Mouse (Mus musculus): ENCODE results near the gene Mc3r.

Gene Mc3r

GRCm38 (mm10) chr2:172256418-172256817 lies 8.1 kb downstream of the Mc3r start:
- DNase-seq (ENCODE audit: low spot score): no peak

GRCm38 (mm10) chr2:172256956-172257355 lies 8.7 kb downstream of the Mc3r start:
- DNase-seq (ENCODE audit: low spot score): no peak

- no peak for DNase-seq (ENCODE audit: low spot score)
Measured at GRCm38 (mm10) chr2:172257471-172258065, 9.3 kb downstream of the Mc3r start.

GRCm38 (mm10) chr2:172260064-172260463 lies 11.8 kb downstream of the Mc3r start:
- no peak for DNase-seq (ENCODE audit: low spot score)

- no peak for DNase-seq (ENCODE audit: low spot score)
Measured at GRCm38 (mm10) chr2:172261441-172261840, 13.1 kb downstream of the Mc3r start.

GRCm38 (mm10) chr2:172263216-172263615 lies 14.9 kb downstream of the Mc3r start:
- DNase-seq (ENCODE audit: low spot score): no peak

GRCm38 (mm10) chr2:172269907-172270306 lies 21.6 kb downstream of the Mc3r start:
- DNase-seq (ENCODE audit: low spot score): no peak

- no peak for DNase-seq (ENCODE audit: low spot score)
Measured at GRCm38 (mm10) chr2:172270485-172270944, 22.2 kb downstream of the Mc3r start.

GRCm38 (mm10) chr2:172270974-172271697 lies 22.8 kb downstream of the Mc3r start:
- DNase-seq (ENCODE audit: low spot score): no peak

GRCm38 (mm10) chr2:172274662-172275061 lies 26.4 kb downstream of the Mc3r start:
- DNase-seq (ENCODE audit: low spot score): no peak

- no peak for DNase-seq (ENCODE audit: low spot score)
Measured at GRCm38 (mm10) chr2:172276155-172276554, 27.9 kb downstream of the Mc3r start.

- DNase-seq (ENCODE audit: low spot score): no peak
Measured at GRCm38 (mm10) chr2:172278979-172279378, 30.7 kb downstream of the Mc3r start.

- DNase-seq (ENCODE audit: low spot score): no peak
Measured at GRCm38 (mm10) chr2:172282071-172282710, 33.9 kb downstream of the Mc3r start.

GRCm38 (mm10) chr2:172287715-172288114 lies 39.4 kb downstream of the Mc3r start:
- no peak for DNase-seq (ENCODE audit: low spot score)

- DNase-seq (ENCODE audit: low spot score): no peak
Measured at GRCm38 (mm10) chr2:172288965-172289364, 40.7 kb downstream of the Mc3r start.

GRCm38 (mm10) chr2:172289632-172290031 lies 41.3 kb downstream of the Mc3r start:
- no peak for DNase-seq (ENCODE audit: low spot score)

- no peak for DNase-seq (ENCODE audit: low spot score)
Measured at GRCm38 (mm10) chr2:172290474-172290873, 42.2 kb downstream of the Mc3r start.

- DNase-seq (ENCODE audit: low spot score): no peak
Measured at GRCm38 (mm10) chr2:172291025-172291424, 42.7 kb downstream of the Mc3r start.

GRCm38 (mm10) chr2:172291755-172292524 lies 43.6 kb downstream of the Mc3r start:
- no peak for DNase-seq (ENCODE audit: low spot score)

GRCm38 (mm10) chr2:172292525-172293405 lies 44.5 kb downstream of the Mc3r start:
- no peak for DNase-seq (ENCODE audit: low spot score)

- DNase-seq (ENCODE audit: low spot score): no peak
Measured at GRCm38 (mm10) chr2:172298083-172298482, 49.8 kb downstream of the Mc3r start.

All from ovary, adult 18-20 months (tissue).